Mouse (Mus musculus) brain, embryonic 14.5 days (tissue): Measurements from ENCODE around the gene Slitrk3.

Experiments
- CTCF ChIP-seq: fragments of 200-500 bp; IDR thresholded peaks from 2 replicates; pipeline ENCODE4 v1.5.1; 2012; ENCODE audit warnings: inconsistent platforms, mild to moderate bottlenecking, moderate library complexity, borderline replicate concordance; ENCODE audit not compliant: insufficient read depth, insufficient read length; ENCODE audit errors: extremely low read depth
- POLR2A ChIP-seq: fragments of 200-500 bp; IDR thresholded peaks from 2 replicates; pipeline ENCODE4 v1.6.1; 2012; ENCODE audit warnings: mild to moderate bottlenecking, inconsistent platforms, borderline replicate concordance; ENCODE audit not compliant: poor library complexity, insufficient read depth, insufficient read length, severe bottlenecking; ENCODE audit errors: extremely low read depth

GRCm38 (mm10) chr3:73055399-73056043 lies 2.1 kb downstream of the Slitrk3 start:
- TF ChIP-seq CTCF (no peak), POLR2A (no peak)
